Mouse (Mus musculus) forebrain, embryonic 15.5 days (tissue): ENCODE data around the gene Vti1a. TPM values are rescaled to one million over a fixed set of nuclear protein-coding genes. Genes with fewer than 3 reads are reported as not detected.

Experiments used
- ATAC-seq: fragments of 200-750 bp; cut with Nextera tagmentation; replicated peaks from 2 replicates; pipeline ENCODE4 v1.8.0; 2017; ENCODE audit warnings: mild to moderate bottlenecking, moderate TSS enrichment, moderate library complexity
- H3K27ac ChIP-seq: fragments of 300-500 bp; sonication (generic); replicated peaks from 2 replicates; pipeline ENCODE4 v1.5.1; 2015; ENCODE audit warnings: mild to moderate bottlenecking, inconsistent platforms
- H3K27me3 ChIP-seq: fragments of 300-500 bp; sonication (generic); 2 replicates; pipeline ENCODE4 v1.6.1; 2015; ENCODE audit warnings: inconsistent platforms
- H3K36me3 ChIP-seq: fragments of 300-500 bp; sonication (generic); 2 replicates; pipeline ENCODE4 v1.6.1; 2015; ENCODE audit warnings: mild to moderate bottlenecking, inconsistent platforms
- H3K4me1 ChIP-seq: fragments of 300-500 bp; sonication (generic); 2 replicates; pipeline ENCODE4 v1.6.1; 2015; ENCODE audit warnings: inconsistent platforms
- H3K4me2 ChIP-seq: fragments of 300-500 bp; sonication (generic); replicated peaks from 2 replicates; pipeline ENCODE4 v1.6.1; 2015; ENCODE audit warnings: mild to moderate bottlenecking, inconsistent platforms
- H3K4me3 ChIP-seq: fragments of 300-500 bp; sonication (generic); 2 replicates; pipeline ENCODE4 v1.5.1; 2015; ENCODE audit warnings: mild to moderate bottlenecking, inconsistent platforms
- H3K9ac ChIP-seq: fragments of 300-500 bp; sonication (generic); replicated peaks from 2 replicates; pipeline ENCODE4 v1.6.1; 2015; ENCODE audit warnings: mild to moderate bottlenecking, inconsistent platforms
- H3K9me3 ChIP-seq: fragments of 300-500 bp; sonication (generic); 2 replicates; pipeline ENCODE4 v1.6.1; 2016; ENCODE audit warnings: inconsistent platforms
- WGBS: fragments of 180-500 bp; shearing (Covaris S2); methylation state at CpG from one replicate; pipeline ENCODE4 v1.1.7; 2015; ENCODE audit warnings: mixed read lengths; 5-methylcytosine and 5-hydroxymethylcytosine counted together
- polyA plus RNA-seq: library from polyadenylated mRNA; unstranded; fragments of >200 nt; fragmentation: Nextera tagmentation; extraction: Ambion mirVana; gene quantifications from 2 replicates; pipeline ENCODE4 v1.2.1, GENCODE M21; 2015

Vti1a gene
- polyA plus RNA-seq, 1 experiment from 2014 or later = 29.7 TPM

- H3K4me1 ChIP-seq = peaks cover 10% of the 10 kb centered on the region
- no peak overlapping the region for H3K4me3 ChIP-seq
- H3K36me3 ChIP-seq = no peaks in the 10 kb centered on the region
- no peaks in the 10 kb centered on the region for H3K27me3 ChIP-seq
- H3K9ac ChIP-seq = no peak overlapping the region
- no peak for ATAC-seq
- no peaks in the 10 kb centered on the region for H3K9me3 ChIP-seq
- no peak overlapping the region for H3K27ac ChIP-seq
- 82% methylated on average over 2 of the region's 2 CpGs for WGBS
- H3K4me2 ChIP-seq = no peak overlapping the region
These were observed 325.8 kb downstream of the Vti1a start for GRCm38 (mm10) chr19:55641891-55642290.

DNA sequence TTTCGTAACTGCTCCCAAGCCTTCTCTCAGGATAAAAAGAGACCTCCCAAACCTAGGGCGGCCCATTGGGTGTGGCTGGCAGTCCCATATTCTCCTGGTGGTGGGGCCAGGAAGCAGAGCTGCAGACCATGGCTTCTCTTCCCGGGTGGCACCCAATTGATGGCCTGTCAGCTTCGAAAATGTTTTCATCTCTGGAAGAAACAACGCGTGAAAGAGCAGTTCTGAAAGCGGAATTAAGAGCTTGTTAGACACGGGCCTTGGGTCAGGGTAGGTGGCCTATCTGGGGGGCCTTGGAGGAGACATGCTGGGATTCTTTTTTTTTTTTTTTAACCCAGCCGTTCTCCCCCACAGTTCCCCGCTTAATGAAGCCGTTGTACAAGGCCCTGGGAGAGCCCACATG, 326.3 kb downstream of the Vti1a start:
- Histone ChIP-seq H3K9ac (no peak overlapping the region), H3K4me3 (no peak overlapping the region), H3K27ac (no peak overlapping the region), H3K27me3 (no peaks in the 10 kb centered on the region), H3K4me1 (peaks cover 10% of the 10 kb centered on the region), H3K4me2 (no peak overlapping the region), H3K9me3 (no peaks in the 10 kb centered on the region), H3K36me3 (no peaks in the 10 kb centered on the region)
- ATAC-seq = no peak
- WGBS = 31% methylated on average over 11 of the region's 11 CpGs

- 0 out of 2 replicates have a peak, but pooled peaks have one; percentile 55 for ATAC-seq
- H3K4me2 ChIP-seq = peak overlapping the region; percentile 33
- peak overlapping the region; percentile 27 for H3K4me3 ChIP-seq
- 6% methylated on average over 14 of the region's 14 CpGs for WGBS
- no peaks in the 10 kb centered on the region for H3K9me3 ChIP-seq
- no peak overlapping the region for H3K27ac ChIP-seq
- peaks cover 10% of the 10 kb centered on the region for H3K4me1 ChIP-seq
- 0 out of 2 replicates have a peak overlapping the region, but pooled peaks have one; percentile 24 for H3K9ac ChIP-seq
- no peaks in the 10 kb centered on the region for H3K27me3 ChIP-seq
- no peaks in the 10 kb centered on the region for H3K36me3 ChIP-seq
These were observed 327.3 kb downstream of the Vti1a start for GRCm38 (mm10) chr19:55643288-55643901.

GRCm38 (mm10) chr19:55643931-55644330, 327.8 kb downstream of the Vti1a start:
- Histone ChIP-seq H3K4me3 (no peak overlapping the region), H3K27ac (no peak overlapping the region), H3K4me2 (peak overlapping the region; percentile 33), H3K36me3 (no peaks in the 10 kb centered on the region), H3K9ac (no peak overlapping the region), H3K9me3 (no peaks in the 10 kb centered on the region), H3K4me1 (peaks cover 10% of the 10 kb centered on the region), H3K27me3 (no peaks in the 10 kb centered on the region)
- WGBS = 73% methylated on average over 13 of the region's 13 CpGs
- no peak for ATAC-seq

GRCm38 (mm10) chr19:55649363-55649762, 333.3 kb downstream of the Vti1a start:
- Histone ChIP-seq H3K27ac (no peak overlapping the region), H3K27me3 (no peaks in the 10 kb centered on the region), H3K4me2 (no peak overlapping the region), H3K9me3 (no peaks in the 10 kb centered on the region), H3K36me3 (no peaks in the 10 kb centered on the region), H3K4me3 (no peak overlapping the region), H3K4me1 (no peaks in the 10 kb centered on the region), H3K9ac (no peak overlapping the region)
- WGBS = 94% methylated on average over 10 of the region's 10 CpGs
- ATAC-seq = no peak

- H3K9ac ChIP-seq = no peak overlapping the region
- no peak overlapping the region for H3K4me3 ChIP-seq
- no peak for ATAC-seq
- no peaks in the 10 kb centered on the region for H3K4me1 ChIP-seq
- no peak overlapping the region for H3K4me2 ChIP-seq
- no peaks in the 10 kb centered on the region for H3K27me3 ChIP-seq
- no peaks in the 10 kb centered on the region for H3K36me3 ChIP-seq
- no peak overlapping the region for H3K27ac ChIP-seq
- 91% methylated on average over 9 of the region's 9 CpGs for whole genome bisulfite sequencing
- no peaks in the 10 kb centered on the region for H3K9me3 ChIP-seq
These were observed 334.9 kb downstream of the Vti1a start for GRCm38 (mm10) chr19:55651017-55651416.

- no peak overlapping the region for H3K4me2 ChIP-seq
- WGBS = 92% methylated on average over 7 of the region's 7 CpGs
- H3K27me3 ChIP-seq = no peaks in the 10 kb centered on the region
- no peaks in the 10 kb centered on the region for H3K9me3 ChIP-seq
- no peaks in the 10 kb centered on the region for H3K4me1 ChIP-seq
- H3K27ac ChIP-seq = no peak overlapping the region
- H3K4me3 ChIP-seq = no peak overlapping the region
- H3K36me3 ChIP-seq = no peaks in the 10 kb centered on the region
- ATAC-seq = no peak
- H3K9ac ChIP-seq = no peak overlapping the region
These were observed 336.7 kb downstream of the Vti1a start for GRCm38 (mm10) chr19:55652693-55653265.

- Histone ChIP-seq H3K27me3 (no peaks in the 10 kb centered on the region), H3K4me2 (no peak overlapping the region), H3K9me3 (no peaks in the 10 kb centered on the region), H3K4me1 (peaks cover 3% of the 10 kb centered on the region; the same call in 1 of the 2 replicates), H3K36me3 (no peaks in the 10 kb centered on the region), H3K4me3 (no peak overlapping the region), H3K9ac (no peak overlapping the region), H3K27ac (no peak overlapping the region)
- ATAC-seq = no peak
- 93% methylated on average over 11 of the region's 11 CpGs for WGBS
These were observed 344.1 kb downstream of the Vti1a start for GRCm38 (mm10) chr19:55660165-55660564.

- H3K27ac ChIP-seq = no peak overlapping the region
- no peaks in the 10 kb centered on the region for H3K27me3 ChIP-seq
- WGBS = 14% methylated on average over 5 of the region's 5 CpGs
- peaks cover 3% of the 10 kb centered on the region; the same call in 1 of the 2 replicates for H3K4me1 ChIP-seq
- H3K36me3 ChIP-seq = no peaks in the 10 kb centered on the region
- H3K9ac ChIP-seq = no peak overlapping the region
- H3K4me2 ChIP-seq = no peak overlapping the region
- no peak for ATAC-seq
- no peaks in the 10 kb centered on the region for H3K9me3 ChIP-seq
- H3K4me3 ChIP-seq = no peak overlapping the region
These were observed 346.6 kb downstream of the Vti1a start for GRCm38 (mm10) chr19:55662521-55663223.

- no peak for ATAC-seq
These were observed 351.7 kb downstream of the Vti1a start for GRCm38 (mm10) chr19:55667787-55668186.

GRCm38 (mm10) chr19:55668896-55669295, 352.8 kb downstream of the Vti1a start:
- no peak for ATAC-seq
- H3K27me3 ChIP-seq = no peaks in the 10 kb centered on the region
- no peak overlapping the region for H3K4me3 ChIP-seq
- WGBS = 61% methylated on average over 9 of the region's 9 CpGs
- H3K27ac ChIP-seq = no peak overlapping the region
- no peaks in the 10 kb centered on the region for H3K9me3 ChIP-seq
- no peak overlapping the region for H3K9ac ChIP-seq
- H3K4me2 ChIP-seq = no peak overlapping the region
- H3K4me1 ChIP-seq = no peaks in the 10 kb centered on the region
- H3K36me3 ChIP-seq = no peaks in the 10 kb centered on the region

More at GRCm38 (mm10) chr19:55667787-55668186, 351.7 kb downstream of the Vti1a start:
- H3K4me3 ChIP-seq = no peak overlapping the region
- H3K9me3 ChIP-seq = no peaks in the 10 kb centered on the region
- no peak overlapping the region for H3K9ac ChIP-seq
- H3K4me1 ChIP-seq = no peaks in the 10 kb centered on the region
- no peak overlapping the region for H3K4me2 ChIP-seq
- no peak overlapping the region for H3K27ac ChIP-seq
- no peaks in the 10 kb centered on the region for H3K27me3 ChIP-seq
- 88% methylated on average over 9 of the region's 9 CpGs for WGBS
- H3K36me3 ChIP-seq = no peaks in the 10 kb centered on the region
